Mouse (Mus musculus) megakaryocyte-erythroid progenitor cell, adult 5-6 weeks (primary cell): Measurements from ENCODE around the gene Tspan4. TPM values are rescaled to one million over a fixed set of nuclear protein-coding genes. Genes with fewer than 3 reads are reported as not detected.
"Not testable (repeated sequence)": the region's sequence is repeated elsewhere in the genome, so short reads cannot be mapped to it uniquely, and the experiment has no call there.

Experiments used
- ATAC-seq: replicated peaks from 2 replicates; pipeline ENCODE4 v1.8.0; 2016; ENCODE audit warnings: mild to moderate bottlenecking, inconsistent platforms; ENCODE audit not compliant: severe bottlenecking, poor library complexity, low FRiP score, low TSS enrichment
- total RNA-seq, 2 experiments: library from RNA; stranded (forward) in 1 of 2; stranded (reverse) in 1 of 2; fragments of 200-1000, 215-1000 nt in 1 of 2; fragments of >200 nt in 1 of 2; fragmentation: Nextera tagmentation in 1 of 2; gene quantifications; 2 replicates each; pipeline ENCODE4 v1.2.3; 2014 to 2017

Gene Tspan4
- total RNA-seq, 2 experiments from 2014 or later = 33.9 to 38.2 TPM

DNA sequence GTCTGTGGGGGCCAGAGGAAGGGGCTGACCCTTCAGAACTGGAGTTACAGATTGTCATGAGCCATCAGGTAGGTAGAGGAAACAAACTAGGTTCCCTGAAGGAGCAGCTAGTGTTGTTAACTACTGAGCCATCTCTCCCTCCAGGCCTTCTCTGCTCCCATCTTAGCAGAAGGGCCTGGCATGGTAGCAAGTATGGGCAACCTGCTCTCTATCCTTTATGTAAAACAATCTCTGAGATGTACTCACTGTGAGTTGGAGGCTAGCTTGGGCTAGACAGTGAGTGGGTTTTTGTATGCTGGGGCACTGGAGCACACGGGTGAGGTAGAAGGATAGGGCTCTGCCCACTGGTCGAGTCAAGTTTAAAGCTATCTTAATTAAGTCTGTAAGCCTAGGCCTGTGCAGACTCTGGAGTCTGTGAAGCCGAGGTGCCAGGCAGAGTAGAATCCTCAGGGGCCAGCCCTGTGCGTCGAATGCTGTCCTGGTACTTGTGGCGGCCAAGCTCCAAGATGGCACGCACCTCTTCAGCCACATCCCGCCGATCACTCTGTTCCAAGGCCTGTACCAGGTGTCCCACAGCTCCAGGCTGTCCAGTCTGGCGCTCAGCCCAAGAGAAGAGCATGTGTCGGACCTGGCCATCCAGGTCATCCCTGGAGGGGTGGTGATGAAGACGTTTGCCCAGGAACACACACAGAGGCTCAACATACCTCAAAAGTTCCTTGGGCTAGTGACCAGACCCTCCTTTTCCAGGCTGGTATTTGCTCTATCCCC is 36.7 kb upstream of the Tspan4 start:
- no peak for ATAC-seq

DNA sequence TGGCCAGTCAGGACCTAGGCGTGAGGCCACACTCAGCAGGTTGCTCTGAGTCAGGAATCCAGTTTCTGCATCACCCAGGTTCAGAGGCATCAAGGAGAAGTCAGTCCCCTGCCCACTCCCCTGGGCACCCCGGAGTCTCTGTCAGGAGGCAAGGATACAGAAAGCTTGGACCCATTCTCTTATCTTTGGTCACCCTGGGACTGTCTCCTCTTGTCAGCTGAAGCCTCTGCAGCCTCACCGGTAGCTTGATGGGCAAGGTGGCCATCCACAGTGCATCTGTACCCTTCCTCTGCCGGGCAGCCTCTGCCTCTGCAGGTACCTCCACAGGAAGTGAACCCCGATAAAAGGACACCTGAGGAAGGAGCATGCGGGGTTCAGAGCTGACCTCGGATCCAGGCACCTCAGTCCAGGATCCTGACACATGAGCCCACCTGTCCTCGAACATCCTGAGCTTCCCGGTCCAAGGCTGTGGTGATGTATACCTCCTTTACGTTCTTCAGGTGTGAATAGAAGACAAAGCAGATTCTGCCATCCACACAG is 35.8 kb upstream of the Tspan4 start:
- ATAC-seq = no peak

DNA sequence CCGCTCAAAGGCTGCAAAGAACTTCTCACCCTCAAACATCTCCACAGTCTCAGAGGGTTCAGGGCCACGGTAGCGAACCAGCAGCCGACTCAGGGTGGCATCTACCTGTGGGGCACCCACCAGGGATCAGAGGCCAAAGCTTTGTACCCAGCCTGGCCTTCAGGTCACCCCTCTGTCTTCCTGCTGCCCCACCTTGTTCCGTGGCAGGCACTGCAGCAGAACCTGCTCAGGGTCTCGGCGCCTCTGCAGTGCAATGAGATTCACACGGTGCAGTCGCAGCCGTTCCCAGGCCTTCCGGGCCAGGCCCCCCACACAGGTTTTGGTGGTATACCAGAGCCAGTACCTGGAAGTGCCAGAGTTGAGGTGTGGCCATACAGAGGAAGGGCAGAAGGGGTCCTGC is 35.2 kb upstream of the Tspan4 start:
- no peak for ATAC-seq

DNA sequence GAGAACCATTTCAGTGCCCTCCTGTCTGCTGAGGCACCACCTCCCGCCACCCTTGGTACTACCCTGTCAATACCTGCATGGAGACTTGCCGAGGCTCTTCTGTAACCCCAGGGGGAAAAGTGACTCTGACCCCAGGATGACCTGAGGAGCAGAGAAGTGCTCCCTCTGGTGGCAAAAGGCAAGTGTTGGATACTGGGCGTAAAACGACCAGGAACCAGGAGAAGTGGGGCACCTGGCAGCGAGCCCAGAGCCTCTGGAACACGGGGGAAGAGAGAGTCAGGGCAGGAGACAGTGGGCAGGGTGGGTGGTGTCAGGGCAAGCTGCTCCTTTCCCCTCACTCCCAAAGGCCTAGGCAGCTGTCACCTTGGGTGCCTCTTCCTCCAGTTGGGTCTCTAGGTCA is 34.4 kb upstream of the Tspan4 start:
- ATAC-seq = no peak

DNA sequence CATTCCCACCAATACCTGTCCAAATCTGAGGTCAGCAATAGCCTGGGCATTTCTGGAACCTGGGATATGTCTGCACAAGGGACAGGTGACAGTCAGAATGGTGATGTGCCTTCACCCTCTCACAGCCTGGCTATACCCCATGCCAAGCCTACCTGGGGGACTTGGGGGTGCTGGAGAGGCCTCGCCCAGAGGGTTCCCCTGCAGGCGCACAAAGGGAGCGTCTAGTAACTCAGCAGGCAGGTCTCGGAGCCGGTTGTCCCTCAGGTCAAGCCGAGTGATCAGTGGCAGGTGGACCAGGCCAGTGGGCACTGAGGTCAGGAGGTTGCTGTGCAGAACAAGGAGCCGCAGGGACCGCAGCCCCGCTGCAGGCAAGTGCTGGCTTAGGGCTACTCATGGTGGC is 33.6 kb upstream of the Tspan4 start:
- ATAC-seq = no peak

DNA sequence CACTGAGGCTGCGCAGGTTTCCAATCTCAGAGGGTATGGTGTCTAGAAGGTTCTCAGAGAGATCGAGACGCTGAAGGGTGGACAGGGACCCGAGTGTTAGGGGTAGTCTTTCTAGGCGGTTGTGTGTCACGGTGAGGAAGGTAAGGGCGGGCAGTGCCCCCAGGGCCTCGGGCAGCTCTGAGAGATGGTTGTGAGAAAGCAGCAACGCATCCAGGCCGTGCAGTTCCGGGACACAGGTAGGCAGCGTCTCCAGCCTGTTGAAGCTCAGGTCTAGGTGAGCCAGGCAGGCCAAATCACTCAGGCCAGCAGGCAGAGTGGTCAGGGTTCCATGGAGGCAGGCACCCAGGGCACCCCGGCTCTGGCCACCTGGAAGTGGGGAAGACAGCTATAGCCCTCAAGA is 32.8 kb upstream of the Tspan4 start:
- no peak for ATAC-seq

DNA sequence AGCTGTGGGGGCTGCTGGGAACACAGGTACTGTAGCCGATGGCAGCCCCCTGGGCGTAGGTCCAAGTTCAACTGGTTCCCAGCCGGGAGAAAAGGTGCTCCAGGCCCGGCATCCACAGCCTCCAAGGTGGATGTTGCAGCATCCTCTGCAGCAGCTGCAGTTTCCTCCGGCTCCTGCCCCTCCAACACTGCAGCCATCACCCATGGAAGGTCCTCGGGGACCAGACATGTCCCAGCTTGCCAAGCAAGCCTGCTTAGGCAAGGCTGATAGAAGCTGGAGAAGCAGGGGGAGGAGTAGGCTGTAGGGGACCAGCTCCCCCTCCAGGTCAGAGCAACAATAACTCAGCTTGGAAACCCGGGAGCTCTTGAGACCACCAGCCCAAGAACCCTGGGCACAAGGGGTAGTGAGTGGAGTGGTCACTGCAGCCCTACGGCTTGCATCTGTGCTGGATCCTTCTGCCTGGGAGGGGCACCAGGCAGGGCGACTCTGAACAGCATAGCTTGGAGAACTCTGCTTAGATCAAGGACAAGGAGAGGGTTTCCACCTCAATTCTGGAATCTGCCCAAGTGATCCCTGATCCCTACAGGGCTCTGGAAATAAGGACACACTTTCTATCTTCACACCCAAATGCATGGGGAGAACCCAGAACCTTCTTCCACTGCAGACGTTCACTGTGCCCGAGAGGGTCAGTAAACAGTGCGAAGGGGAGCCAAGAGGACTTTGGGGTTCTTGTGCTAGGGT is 31.8 kb upstream of the Tspan4 start:
- peak; percentile 48 for ATAC-seq

DNA sequence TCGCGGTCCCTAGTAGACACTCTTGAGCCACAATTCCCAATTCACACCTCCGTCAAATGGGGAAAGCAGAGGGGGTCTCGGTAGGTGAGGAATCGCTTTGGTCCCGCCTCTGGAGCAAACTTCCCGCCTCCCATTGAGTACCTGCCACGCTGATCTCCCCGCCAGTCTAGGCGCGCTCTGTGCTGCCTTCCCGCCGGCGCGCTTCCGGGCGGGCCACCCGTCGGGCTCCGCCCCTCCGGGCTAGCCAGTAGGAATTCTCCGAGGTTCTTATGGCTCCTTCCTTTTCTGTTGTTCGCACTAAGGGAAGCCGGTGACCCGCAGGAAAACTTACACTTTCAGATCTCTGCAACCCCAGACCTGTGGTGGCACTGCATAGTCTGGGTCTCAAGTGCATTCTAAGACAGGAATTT is 31.2 kb upstream of the Tspan4 start, which contains the start of gene Pidd1:
TSS of gene Pidd1 (minus strand) at position 198 of the 410 bp plus-strand sequence.
- ATAC-seq = peak; percentile 60

DNA sequence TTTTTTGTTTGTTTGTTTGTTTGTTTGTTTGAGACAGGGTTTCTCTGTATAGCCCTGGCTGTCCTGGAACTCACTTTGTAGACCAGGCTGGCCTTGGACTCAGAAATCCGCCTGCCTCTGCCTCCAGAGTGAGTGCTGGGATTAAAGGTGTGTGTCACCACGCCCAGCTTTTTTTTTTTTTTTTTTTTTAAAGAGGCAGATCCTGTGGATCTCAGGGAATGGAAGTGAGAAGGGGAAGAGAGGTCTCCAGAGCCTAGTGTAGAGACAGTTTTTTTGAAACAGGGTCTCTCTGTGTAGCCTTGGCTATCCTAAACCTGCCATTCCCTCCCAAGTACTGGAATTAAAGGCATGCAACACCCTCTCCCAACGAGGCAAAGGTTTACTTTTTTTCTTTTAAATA is 28.7 kb upstream of the Tspan4 start:
- not testable (repeated sequence) for ATAC-seq

DNA sequence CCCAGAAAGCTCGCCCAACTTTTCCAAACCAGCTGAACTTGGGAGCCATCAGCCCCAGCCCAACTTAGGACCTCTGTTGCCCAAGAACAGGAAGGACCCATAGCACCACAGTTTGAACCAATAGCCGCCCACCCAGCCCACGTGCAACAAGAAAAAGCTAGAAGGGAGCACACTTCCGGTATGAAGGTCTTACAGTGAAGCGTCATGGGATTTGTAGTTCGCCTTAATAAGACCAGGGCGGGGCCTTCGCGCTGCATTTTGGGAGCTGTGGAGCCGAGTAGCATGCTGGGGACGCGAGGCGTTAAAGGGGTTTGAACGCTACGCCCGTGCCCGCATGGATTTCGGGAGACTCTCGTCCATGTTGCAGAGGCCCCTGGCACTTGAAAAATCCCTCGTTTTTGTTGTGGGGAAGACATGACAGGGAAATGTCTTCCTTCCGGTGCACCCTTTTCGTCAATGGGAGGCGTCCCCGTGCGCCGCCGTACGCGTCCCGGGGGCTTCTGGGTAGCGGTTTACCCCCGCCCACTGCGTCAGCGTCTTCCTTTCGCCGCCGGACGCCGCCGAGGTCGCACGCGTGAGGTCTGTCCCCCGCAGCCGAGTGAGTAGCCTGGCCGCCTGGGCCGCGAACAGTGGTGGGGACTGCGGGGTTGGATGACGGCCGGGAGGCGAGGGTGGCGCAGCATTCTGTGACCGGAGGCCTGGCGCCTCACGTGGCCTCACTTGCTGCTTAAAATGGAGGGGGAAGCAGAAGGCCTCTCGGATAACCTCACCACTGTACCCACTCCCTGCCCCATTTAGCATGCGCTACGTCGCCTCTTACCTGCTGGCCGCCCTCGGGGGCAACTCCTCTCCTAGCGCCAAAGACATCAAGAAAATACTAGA is 27.7 kb upstream of the Tspan4 start, which contains the start of gene Rplp2:
TSS of gene Rplp2 (plus strand) at position 261 of the 882 bp plus-strand sequence.
- ATAC-seq = peak; percentile 74

DNA sequence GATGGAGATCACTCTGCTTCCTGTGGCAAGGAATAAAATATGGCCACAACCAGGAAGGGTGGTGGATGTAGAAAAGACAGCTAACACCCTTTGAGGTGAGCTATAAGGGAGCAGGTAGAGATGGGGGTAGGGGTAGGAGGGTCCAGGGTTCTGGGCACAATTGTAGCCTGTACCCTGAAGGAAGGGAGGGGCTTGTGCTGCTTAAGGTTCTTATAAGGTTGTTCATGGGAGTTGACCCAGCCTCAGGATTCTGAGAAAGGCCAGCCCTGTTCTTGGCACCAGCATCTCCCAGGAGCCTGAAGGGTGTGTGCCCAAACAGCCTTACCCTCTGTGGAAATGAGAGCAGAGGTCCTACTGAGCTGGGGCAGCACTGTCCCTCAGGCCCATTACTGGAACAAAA is 23.1 kb upstream of the Tspan4 start:
- ATAC-seq = no peak

DNA sequence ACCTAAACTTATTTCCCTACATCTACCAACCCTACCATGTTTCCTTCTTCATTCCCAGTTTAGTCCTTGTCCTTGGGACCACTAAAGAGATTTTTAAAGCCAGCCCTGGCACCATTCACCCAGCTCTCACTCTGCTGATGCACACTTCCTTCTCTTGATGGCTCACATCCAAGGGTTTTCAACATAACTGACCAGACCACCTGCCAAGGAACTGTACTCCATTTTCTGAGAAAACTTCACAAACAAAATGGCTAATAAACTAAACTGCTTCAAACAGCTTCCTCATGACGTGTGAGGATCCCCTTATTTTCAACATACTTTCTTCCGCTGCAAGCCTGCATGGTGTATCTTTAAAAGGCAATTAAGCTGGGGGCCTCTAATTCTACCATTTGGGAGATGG is 21.4 kb upstream of the Tspan4 start:
- ATAC-seq = no peak

DNA sequence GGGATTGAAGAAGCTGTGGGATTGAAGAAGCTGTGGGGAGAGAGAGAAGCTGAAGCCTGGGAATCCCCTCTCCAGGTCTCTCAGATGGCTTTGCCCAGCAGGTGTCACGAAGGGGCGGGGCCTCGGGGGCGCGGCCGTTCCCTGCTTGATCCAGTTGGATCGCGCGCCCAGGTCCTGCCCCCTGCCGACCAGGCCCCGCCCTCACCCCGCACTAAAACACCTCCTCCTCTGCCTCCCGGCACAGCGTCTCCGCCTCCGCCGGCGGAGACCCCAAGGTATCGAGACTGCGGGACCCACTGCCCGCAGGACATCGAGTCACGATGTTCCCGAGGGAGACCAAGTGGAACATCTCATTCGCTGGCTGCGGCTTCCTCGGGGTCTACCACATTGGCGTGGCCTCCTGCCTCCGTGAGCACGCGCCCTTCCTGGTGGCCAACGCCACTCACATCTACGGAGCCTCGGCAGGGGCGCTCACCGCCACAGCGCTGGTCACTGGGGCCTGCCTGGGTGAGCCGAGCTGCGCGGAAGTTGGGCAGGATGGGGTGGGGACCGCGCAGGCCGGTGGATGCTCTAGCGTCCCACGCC is 20.0 kb upstream of the Tspan4 start, which contains the start of gene Pnpla2:
TSS of gene Pnpla2 (plus strand) at position 232 of the 585 bp plus-strand sequence.
- peak; percentile 78 for ATAC-seq

DNA sequence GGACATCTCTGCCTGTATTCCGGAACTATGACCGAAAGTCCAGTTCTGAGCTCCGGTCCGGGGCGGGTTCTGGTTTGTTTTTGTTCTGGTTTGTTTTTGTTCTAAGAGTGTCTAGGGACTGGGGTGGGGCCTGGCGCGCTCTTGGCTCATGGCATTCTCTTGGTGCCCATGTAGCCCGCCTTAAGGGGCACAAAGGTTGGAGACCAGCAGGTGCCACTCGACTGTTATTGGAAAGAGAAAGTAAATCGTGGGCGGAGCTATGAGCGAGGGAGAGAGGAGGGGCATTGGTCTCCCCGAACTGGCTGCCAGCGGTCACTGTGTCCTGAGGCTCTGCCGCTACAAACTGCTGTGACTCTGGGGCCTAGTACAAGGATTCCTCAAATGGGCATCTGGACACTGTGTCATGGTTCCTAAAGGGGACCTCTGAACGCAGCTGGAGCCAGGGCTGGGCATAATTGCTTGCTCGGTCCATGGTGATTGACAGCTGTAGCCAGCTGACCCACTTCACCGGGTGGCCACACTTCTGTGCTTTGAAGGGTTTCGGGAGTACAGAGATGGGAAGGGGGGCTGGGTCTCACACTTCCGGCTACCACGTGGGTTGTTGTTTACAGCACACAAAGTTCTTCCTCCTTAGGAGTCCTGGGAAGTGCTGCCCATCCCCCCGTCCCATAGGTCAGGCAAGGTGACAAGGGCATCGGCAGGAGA is 19.3 kb upstream of the Tspan4 start:
- ATAC-seq = peak; percentile 33; the same call in 1 of the 2 replicates

DNA sequence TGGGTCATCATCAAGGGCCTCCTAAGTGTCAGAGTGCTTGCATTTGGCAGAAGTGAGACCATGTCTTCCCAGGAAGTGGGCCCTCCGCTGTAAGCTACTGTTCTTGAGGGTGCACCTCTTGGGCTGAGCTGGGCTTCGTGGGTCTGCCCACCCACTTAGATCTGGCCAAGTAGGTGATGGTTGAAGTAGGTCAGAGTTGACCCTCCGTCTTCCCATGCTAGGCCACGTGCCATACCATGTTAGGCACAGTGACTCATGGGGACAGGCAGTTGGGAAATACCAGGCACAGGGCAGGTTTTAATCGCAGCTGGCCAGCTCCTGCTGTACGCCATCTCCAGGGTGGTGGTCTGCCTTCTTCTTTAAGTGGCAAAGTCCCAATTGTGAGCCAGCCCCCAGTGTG is 18.3 kb upstream of the Tspan4 start:
- no peak for ATAC-seq

DNA sequence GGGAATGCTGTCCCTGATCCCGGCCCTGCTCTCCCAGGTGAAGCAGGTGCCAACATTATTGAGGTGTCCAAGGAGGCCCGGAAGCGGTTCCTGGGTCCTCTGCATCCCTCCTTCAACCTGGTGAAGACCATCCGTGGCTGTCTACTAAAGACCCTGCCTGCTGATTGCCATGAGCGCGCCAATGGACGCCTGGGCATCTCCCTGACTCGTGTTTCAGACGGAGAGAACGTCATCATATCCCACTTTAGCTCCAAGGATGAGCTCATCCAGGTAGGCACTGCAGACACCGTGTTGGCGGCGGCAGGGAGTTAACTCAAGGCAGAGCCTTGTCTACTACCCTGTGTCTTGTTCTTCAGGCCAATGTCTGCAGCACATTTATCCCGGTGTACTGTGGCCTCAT is 17.8 kb upstream of the Tspan4 start:
- ATAC-seq = no peak

DNA sequence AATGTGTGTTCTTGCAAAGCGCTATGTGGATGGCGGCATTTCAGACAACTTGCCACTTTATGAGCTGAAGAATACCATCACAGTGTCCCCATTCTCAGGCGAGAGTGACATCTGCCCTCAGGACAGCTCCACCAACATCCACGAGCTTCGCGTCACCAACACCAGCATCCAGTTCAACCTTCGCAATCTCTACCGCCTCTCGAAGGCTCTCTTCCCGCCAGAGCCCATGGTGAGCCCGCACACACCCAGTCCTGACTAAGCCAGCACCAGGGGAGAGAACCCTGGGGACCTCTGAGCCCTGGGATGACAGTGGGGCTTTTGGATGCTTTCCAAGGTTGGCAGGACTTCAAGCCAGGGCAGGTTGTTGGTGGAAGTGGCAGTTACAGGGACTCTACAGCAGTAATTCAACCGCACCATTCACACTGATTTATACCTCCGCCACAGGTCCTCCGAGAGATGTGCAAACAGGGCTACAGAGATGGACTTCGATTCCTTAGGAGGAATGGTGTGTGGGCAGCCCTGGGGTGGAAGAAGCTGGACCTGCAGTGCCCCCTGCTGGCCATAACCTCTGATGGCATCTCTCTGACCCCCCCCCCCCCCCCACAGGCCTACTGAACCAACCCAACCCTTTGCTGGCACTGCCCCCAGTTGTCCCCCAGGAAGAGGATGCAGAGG is 16.9 kb upstream of the Tspan4 start:
- ATAC-seq = no peak

DNA sequence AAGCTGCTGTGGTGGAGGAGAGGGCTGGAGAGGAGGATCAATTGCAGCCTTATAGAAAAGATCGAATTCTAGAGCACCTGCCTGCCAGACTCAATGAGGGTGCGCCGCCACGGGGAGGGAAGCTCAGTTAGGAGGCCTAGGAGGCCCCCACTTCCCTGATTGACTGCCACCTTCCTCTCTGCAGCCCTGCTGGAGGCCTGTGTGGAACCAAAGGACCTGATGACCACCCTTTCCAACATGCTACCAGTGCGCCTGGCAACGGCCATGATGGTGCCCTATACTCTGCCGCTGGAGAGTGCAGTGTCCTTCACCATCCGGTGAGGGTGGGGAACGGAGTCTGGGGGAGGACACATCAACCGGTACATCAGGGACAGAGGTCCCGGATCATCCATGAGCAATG is 16.4 kb upstream of the Tspan4 start:
- ATAC-seq = no peak
